ENCODE assay signal across 19 mouse cellular contexts in the genomic region with DNA sequence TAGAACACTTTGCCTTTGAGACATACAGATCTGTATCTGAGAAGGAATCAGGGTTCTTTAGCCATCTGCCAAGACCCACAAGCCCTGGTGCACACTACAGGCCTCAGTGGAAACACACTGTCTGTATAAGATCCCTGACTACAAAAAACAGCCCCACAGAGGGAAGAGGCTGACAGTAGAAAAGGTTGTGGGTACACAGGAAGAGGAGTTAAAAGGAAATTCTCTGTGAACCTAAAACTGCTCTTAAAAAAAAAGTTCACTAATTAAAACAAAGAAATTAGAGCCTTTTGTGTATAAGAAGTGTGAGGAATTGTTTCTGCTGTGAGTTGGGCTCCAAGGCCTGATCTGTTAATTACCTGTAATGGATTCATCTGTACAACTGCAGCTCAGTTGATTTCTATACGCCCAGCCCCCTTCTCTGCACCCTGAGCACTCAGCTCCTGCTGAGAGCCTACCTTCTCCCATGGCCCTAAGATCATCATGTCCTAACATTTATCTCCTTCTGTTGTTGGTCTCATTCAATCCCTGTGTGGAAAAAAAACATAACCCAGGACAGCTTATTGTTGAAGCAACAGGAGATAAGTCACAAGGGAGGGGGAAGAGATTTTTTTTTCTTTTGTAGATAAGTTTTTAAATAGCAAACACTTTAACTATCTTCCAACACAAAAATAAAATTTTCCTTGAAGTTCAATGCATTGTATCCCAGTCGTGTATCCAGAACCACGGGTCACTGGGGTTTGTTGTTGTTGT. TPM values are rescaled to one million over a fixed set of nuclear protein-coding genes. Genes with fewer than 3 reads are reported as not detected.
A peak's percentile ranks its signal among the peaks of the same experiment; 100 is the strongest.
DNase-seq lines count a peak whose midpoint lies in the region; ATAC-seq and TF ChIP-seq lines count a peak whose summit lies in the region.
"Had no signal": no experiment of that assay in that cellular context is flagged by ENCODE, and none has a peak within 500 bp of the region (broad histone marks: within the 10 kb centered on the region; RNA-seq: fewer than 3 reads in every experiment).

No protein-coding gene starts in this region.

- ATAC-seq in heart, embryonic 13.5 days (ENCODE audit: extremely low read depth, insufficient number of reproducible peaks, low FRiP score, low TSS enrichment), result no peak
- ATAC-seq in liver, embryonic 11.5 days (replicated peaks; ENCODE audit: low FRiP score), result no peak
- peak; percentile 50 for ATAC-seq in inflammation-experienced regulatory T-cells, adult 6 months
- ATAC-seq: forebrain, embryonic 13.5 days; hindbrain, embryonic 16.5 days had no signal

- DNase-seq in heart, adult 8-10 months (ENCODE audit: low spot score), result no peak
- DNase-seq in liver, adult 2 months (ENCODE audit: extremely low read depth, low read depth, low spot score), result peak; percentile 19
- DNase-seq in liver, embryonic 11.5 days (ENCODE audit: low spot score), result no peak
- DNase-seq in MEL (ENCODE audit: low read depth, low spot score), result peak; percentile 14
- DNase-seq in spleen, postnatal 36 days (ENCODE audit: low spot score in 2 of 2), result no peak
- DNase-seq: adrenal gland, postnatal 10 days; cerebellum, adult 11-12 months; cerebellum, adult 9-11 months; gastrocnemius, adult 2 months; gastrocnemius, postnatal 25 days; kidney, adult 11 months had no signal

- H3K79me2 ChIP-seq in liver, adult 2 months (ENCODE audit: control insufficient read depth, insufficient read depth, low read length), result no peaks in the 10 kb centered on the region
- no peaks in the 10 kb centered on the region for H3K79me2 ChIP-seq in MEL (ENCODE audit: control insufficient read depth, insufficient read depth, low read length, poor library complexity)

- no peak for TF ChIP-seq CTCF in liver, adult 2 months (IDR thresholded peaks at IDR 0.05; ENCODE audit: low read depth, low read length)
- TF ChIP-seq CTCF in MEL (IDR thresholded peaks at IDR 0.05 in 2 of 3, conservative IDR thresholded peaks at IDR 0.05 in 1 of 3; ENCODE audit: control insufficient read depth in 1 of 3, insufficient read depth in 1 of 3, low read depth in 2 of 3, low read length in 3 of 3, poor library complexity in 1 of 3, severe bottlenecking in 1 of 3), result no peak

- no peaks in the 10 kb centered on the region for H3K36me3 ChIP-seq in heart, embryonic 13.5 days
- no peaks in the 10 kb centered on the region for H3K36me3 ChIP-seq in liver, adult 2 months (ENCODE audit: control insufficient read depth, insufficient read depth, low read length)
- H3K36me3 ChIP-seq in liver, embryonic 11.5 days (ENCODE audit: control insufficient read depth, insufficient read depth, low read length), result no peaks in the 10 kb centered on the region
- H3K36me3 ChIP-seq in MEL (ENCODE audit: control insufficient read depth in 1 of 2, insufficient read depth in 2 of 2, low read length in 2 of 2), result peaks cover 0 to 5% of the 10 kb centered on the region in 2 experiments; a peak in 2 of 4 replicates
- H3K36me3 ChIP-seq: embryonic facial prominence, embryonic 10.5 days; G1E; hindbrain, embryonic 12.5 days had no signal

- WGBS in heart, embryonic 13.5 days, result 35% methylated on average over 3 of the region's 3 CpGs
- WGBS in liver, adult 2 months, result 59% methylated on average over 3 of the region's 3 CpGs
- WGBS in liver, embryonic 11.5 days, result 63% methylated on average over 3 of the region's 3 CpGs

- no peak for TF ChIP-seq POLR2A in liver, adult 2 months (IDR thresholded peaks at IDR 0.05; ENCODE audit: extremely low read depth, insufficient read depth, low read length)
- no peak for TF ChIP-seq POLR2A in MEL (IDR thresholded peaks at IDR 0.05; ENCODE audit: control insufficient read depth in 1 of 2, insufficient read depth in 1 of 2, low read depth in 1 of 2, low read length in 2 of 2, poor library complexity in 1 of 2)

- no peak overlapping the region for H3K4me2 ChIP-seq in heart, embryonic 13.5 days
- no peak overlapping the region for H3K4me2 ChIP-seq in liver, embryonic 11.5 days
- H3K4me2 ChIP-seq: forebrain, embryonic 13.5 days; heart, embryonic 11.5 days; hindbrain, embryonic 12.5 days had no signal

- peak overlapping the region; percentile 48 for H3K27ac ChIP-seq in heart, embryonic 13.5 days (replicated peaks)
- peak overlapping the region; percentile 75 for H3K27ac ChIP-seq in liver, adult 2 months (replicated peaks; ENCODE audit: insufficient read depth, low read depth, low read length)
- no peak overlapping the region for H3K27ac ChIP-seq in liver, embryonic 11.5 days (ENCODE audit: low read depth, low read length)
- no peak overlapping the region for H3K27ac ChIP-seq in MEL (ENCODE audit: control insufficient read depth, low read depth, low read length)
- H3K27ac ChIP-seq: embryonic facial prominence, embryonic 10.5 days; forebrain, embryonic 13.5 days; gastrocnemius, adult 2 months; hindbrain, embryonic 12.5 days had no signal

- H3K4me3 ChIP-seq in heart, embryonic 13.5 days, result no peak overlapping the region
- H3K4me3 ChIP-seq in liver, adult 2 months (ENCODE audit: insufficient read depth, low read depth, low read length), result no peak overlapping the region
- H3K4me3 ChIP-seq in liver, embryonic 11.5 days (ENCODE audit: low read depth, low read length), result no peak overlapping the region
- H3K4me3 ChIP-seq in MEL (ENCODE audit: control insufficient read depth in 1 of 2, insufficient read depth in 1 of 2, low read depth in 2 of 2, low read length in 2 of 2), result peak overlapping the region in 1 of 2 experiments; percentile 36; a peak in 1 of 4 replicates
- H3K4me3 ChIP-seq: embryonic facial prominence, embryonic 10.5 days; forebrain, embryonic 13.5 days; gastrocnemius, adult 2 months; hindbrain, embryonic 12.5 days had no signal

- TF ChIP-seq RAD21 in MEL (IDR thresholded peaks at IDR 0.05; ENCODE audit: low read depth, low read length), result no peak

- H3K9ac ChIP-seq in heart, embryonic 13.5 days, result no peak overlapping the region
- H3K9ac ChIP-seq in liver, adult 2 months (ENCODE audit: low read depth, low read length), result no peak overlapping the region
- H3K9ac ChIP-seq in liver, embryonic 11.5 days (ENCODE audit: low read depth, low read length), result no peak overlapping the region
- H3K9ac ChIP-seq in MEL (ENCODE audit: control insufficient read depth, low read depth, low read length, poor library complexity, severe bottlenecking), result no peak overlapping the region
- H3K9ac ChIP-seq: forebrain, embryonic 13.5 days; hindbrain, embryonic 12.5 days had no signal

- H3K27me3 ChIP-seq in heart, embryonic 13.5 days (replicated peaks), result no peaks in the 10 kb centered on the region
- no peaks in the 10 kb centered on the region for H3K27me3 ChIP-seq in liver, adult 2 months (ENCODE audit: control insufficient read depth, insufficient read depth, low read length)
- no peaks in the 10 kb centered on the region for H3K27me3 ChIP-seq in liver, embryonic 11.5 days (replicated peaks; ENCODE audit: control insufficient read depth, insufficient read depth, low read length)
- no peaks in the 10 kb centered on the region for H3K27me3 ChIP-seq in MEL (ENCODE audit: control insufficient read depth in 1 of 2, insufficient read depth in 2 of 2, low read length in 2 of 2)
- H3K27me3 ChIP-seq: forebrain, embryonic 13.5 days; hindbrain, embryonic 12.5 days had no signal

- no peak; a peak in 1 of 4 replicates for TF ChIP-seq EP300 in MEL (IDR thresholded peaks at IDR 0.05; ENCODE audit: low read depth in 1 of 2, low read length in 2 of 2)

- H3K4me1 ChIP-seq in heart, embryonic 13.5 days, result peaks cover 27% of the 10 kb centered on the region
- peaks cover 6% of the 10 kb centered on the region; the same call in 1 of the 2 replicates for H3K4me1 ChIP-seq in liver, adult 2 months (ENCODE audit: control insufficient read depth, insufficient read depth, low read length)
- no peaks in the 10 kb centered on the region for H3K4me1 ChIP-seq in liver, embryonic 11.5 days (replicated peaks; ENCODE audit: control insufficient read depth, insufficient read depth, low read length)
- peaks cover 5 to 6% of the 10 kb centered on the region in 2 experiments; a peak in 3 of 4 replicates for H3K4me1 ChIP-seq in MEL (ENCODE audit: control insufficient read depth in 1 of 2, insufficient read depth in 2 of 2, low read length in 2 of 2)
- H3K4me1 ChIP-seq: hindbrain, embryonic 12.5 days had no signal

- no peaks in the 10 kb centered on the region for H3K9me3 ChIP-seq in heart, embryonic 13.5 days
- H3K9me3 ChIP-seq in liver, embryonic 11.5 days (ENCODE audit: control insufficient read depth, low read length), result no peaks in the 10 kb centered on the region
- no peaks in the 10 kb centered on the region for H3K9me3 ChIP-seq in MEL (replicated peaks; ENCODE audit: insufficient read depth, low read length)
- H3K9me3 ChIP-seq: embryonic facial prominence, embryonic 10.5 days; forebrain, embryonic 13.5 days; hindbrain, embryonic 12.5 days had no signal

TF ChIP-seq in MEL, 35 proteins besides CTCF, POLR2A, EP300 and RAD21:
- TF ChIP-seq ZNF384 (IDR thresholded peaks at IDR 0.05; ENCODE audit: low read depth, low read length) (peak; percentile 71), CHD2 (IDR thresholded peaks at IDR 0.05; ENCODE audit: low read length) (no peak)

RNA-seq across cellular contexts. Expression of gene Ehd3, which starts 35.3 kb away (rescaled TPM):
- polyA plus RNA-seq in heart, embryonic 13.5 days (2015; fragmentation: Nextera tagmentation; extraction: Ambion mirVana), result 2.8 and 2.9 TPM in 2 replicates
- total RNA-seq in heart, adult 8-10 months (2022), result 1 to 10 TPM; 2.7 to 4.1 (median 3.2) TPM
- total RNA-seq in liver, adult 2 months (2014; rRNA removed), result 37.5 and 40.6 TPM in 2 replicates
- polyA plus RNA-seq in liver, adult 2 months (2012; rRNA removed), result 26.0 and 30.6 TPM in 2 replicates
- 42.2 and 44.4 TPM in 2 replicates for polyA plus RNA-seq in liver, embryonic 11.5 days (2014; fragmentation: Nextera tagmentation; extraction: Ambion mirVana)
- 29.1 and 38.7 TPM in 2 replicates for total RNA-seq in MEL (2012; rRNA removed)
- 10 to 100 TPM in 1 of 2 experiments, not detected in 1; 62.9 TPM for polyA plus RNA-seq in MEL (2012; ENCODE audit: insufficient read depth in 1 of 2, insufficient read length in 2 of 2, low read depth in 1 of 2, low replicate concordance in 2 of 2, missing spikeins in 1 of 2)
- 10 to 100 TPM; 54.9 to 87.1 (median 77.4) TPM for polyA plus RNA-seq in inflammation-experienced regulatory T-cells, adult 6 months (2017; shearing (Covaris generic))

Comparison
In these comparisons a context has a peak if more than half of its experiments do, and no peak if none do; other contexts are left out.
1. H3K27ac ChIP-seq: peak in heart, embryonic 13.5 days (single experiment) and liver, adult 2 months (single experiment); none in liver, embryonic 11.5 days (single experiment) and MEL (single experiment).
2. DNase-seq: peak in liver, adult 2 months (single experiment) and MEL (single experiment); none in heart, adult 8-10 months (single experiment), liver, embryonic 11.5 days (single experiment) and spleen, postnatal 36 days (0 of 2).